Mouse (Mus musculus): Measurements from ENCODE around the gene Fdxacb1. TPM values are rescaled to one million over a fixed set of nuclear protein-coding genes. Genes with fewer than 3 reads are reported as not detected.

Fdxacb1 gene
- polyA plus RNA-seq, 1 experiment = 7.3 TPM

- no peaks in the 10 kb centered on the region for H3K4me1 ChIP-seq (ENCODE audit: control insufficient read depth, insufficient read depth, low read length)
- no peak overlapping the region for H3K4me3 ChIP-seq (replicated peaks; ENCODE audit: insufficient read depth, low read depth, low read length)
- H3K27ac ChIP-seq (ENCODE audit: insufficient read depth, low read length) = no peak overlapping the region
- 92% methylated on average over 5 of the region's 5 CpGs for WGBS
- TF ChIP-seq CTCF (IDR thresholded peaks at IDR 0.05; ENCODE audit: borderline replicate concordance, insufficient read depth, low read depth, low read length) (no peak), POLR2A (IDR thresholded peaks at IDR 0.05; ENCODE audit: borderline replicate concordance, insufficient read depth, low read length) (no peak)
- DNase-seq = no peak
- H3K27me3 ChIP-seq (ENCODE audit: control insufficient read depth, insufficient read depth, low read length) = no peaks in the 10 kb centered on the region
Measured at GRCm38 (mm10) chr9:50822216-50822615, 54.2 kb downstream of the Fdxacb1 start.

Other genes with a start within 250 kb of the Fdxacb1 start
- 51.2 and 57.0 TPM in 2 replicates for gene Pts, start 239.5 kb upstream of the Fdxacb1 start, polyA plus RNA-seq (2012; rRNA removed)
- 30.5 and 32.9 TPM in 2 replicates for gene Il18, start 213.4 kb upstream of the Fdxacb1 start, polyA plus RNA-seq (2012; rRNA removed)
- 1.1 and 1.4 TPM in 2 replicates for gene Bco2, start 213.1 kb upstream of the Fdxacb1 start, polyA plus RNA-seq (2012; rRNA removed)
- not detected in 2 replicates for gene Tex12, start 206.9 kb upstream of the Fdxacb1 start, polyA plus RNA-seq (2012; rRNA removed)
- gene Sdhd, start 164.4 kb upstream of the Fdxacb1 start, polyA plus RNA-seq (2012; rRNA removed) = 193 and 205 TPM in 2 replicates
- 481 and 504 TPM in 2 replicates for gene Timm8b, start 164.3 kb upstream of the Fdxacb1 start, polyA plus RNA-seq (2012; rRNA removed)
- 1.8 and 2.3 TPM in 2 replicates for gene Pih1d2, start 150.9 kb upstream of the Fdxacb1 start, polyA plus RNA-seq (2012; rRNA removed)
- 11.4 and 12.3 TPM in 2 replicates for gene Nkapd1, start 150.8 kb upstream of the Fdxacb1 start, polyA plus RNA-seq (2012; rRNA removed)
- 78.4 and 82.3 TPM in 2 replicates for gene Dlat, start 108.5 kb upstream of the Fdxacb1 start, polyA plus RNA-seq (2012; rRNA removed)
- gene Dixdc1, start 28.7 kb upstream of the Fdxacb1 start, polyA plus RNA-seq (2012; rRNA removed) = 81.7 and 85.7 TPM in 2 replicates
- 3.0 and 3.8 TPM in 2 replicates for gene 2310030G06Rik, start 21.7 kb upstream of the Fdxacb1 start, polyA plus RNA-seq (2012; rRNA removed)
- 296 and 364 TPM in 2 replicates for gene Cryab, start 16.9 kb upstream of the Fdxacb1 start, polyA plus RNA-seq (2012; rRNA removed)
- 3.2 and 3.4 TPM in 2 replicates for gene Hspb2, start 15.9 kb upstream of the Fdxacb1 start, polyA plus RNA-seq (2012; rRNA removed)
- gene Alg9, start 6.8 kb downstream of the Fdxacb1 start, polyA plus RNA-seq (2012; rRNA removed) = 22.5 and 23.7 TPM in 2 replicates
- gene 1110032A03Rik, start 7.3 kb downstream of the Fdxacb1 start, polyA plus RNA-seq (2012; rRNA removed) = 84.5 and 87.8 TPM in 2 replicates
- gene Ppp2r1b, start 77.1 kb downstream of the Fdxacb1 start, polyA plus RNA-seq (2012; rRNA removed) = 30.2 and 34.7 TPM in 2 replicates
- gene Sik2, start 240.8 kb downstream of the Fdxacb1 start, polyA plus RNA-seq (2012; rRNA removed) = 23.1 and 23.6 TPM in 2 replicates

Measured in cerebellum, adult 2 months (tissue).